ENCODE assay signal across 11 mouse cellular contexts in the genomic region with DNA sequence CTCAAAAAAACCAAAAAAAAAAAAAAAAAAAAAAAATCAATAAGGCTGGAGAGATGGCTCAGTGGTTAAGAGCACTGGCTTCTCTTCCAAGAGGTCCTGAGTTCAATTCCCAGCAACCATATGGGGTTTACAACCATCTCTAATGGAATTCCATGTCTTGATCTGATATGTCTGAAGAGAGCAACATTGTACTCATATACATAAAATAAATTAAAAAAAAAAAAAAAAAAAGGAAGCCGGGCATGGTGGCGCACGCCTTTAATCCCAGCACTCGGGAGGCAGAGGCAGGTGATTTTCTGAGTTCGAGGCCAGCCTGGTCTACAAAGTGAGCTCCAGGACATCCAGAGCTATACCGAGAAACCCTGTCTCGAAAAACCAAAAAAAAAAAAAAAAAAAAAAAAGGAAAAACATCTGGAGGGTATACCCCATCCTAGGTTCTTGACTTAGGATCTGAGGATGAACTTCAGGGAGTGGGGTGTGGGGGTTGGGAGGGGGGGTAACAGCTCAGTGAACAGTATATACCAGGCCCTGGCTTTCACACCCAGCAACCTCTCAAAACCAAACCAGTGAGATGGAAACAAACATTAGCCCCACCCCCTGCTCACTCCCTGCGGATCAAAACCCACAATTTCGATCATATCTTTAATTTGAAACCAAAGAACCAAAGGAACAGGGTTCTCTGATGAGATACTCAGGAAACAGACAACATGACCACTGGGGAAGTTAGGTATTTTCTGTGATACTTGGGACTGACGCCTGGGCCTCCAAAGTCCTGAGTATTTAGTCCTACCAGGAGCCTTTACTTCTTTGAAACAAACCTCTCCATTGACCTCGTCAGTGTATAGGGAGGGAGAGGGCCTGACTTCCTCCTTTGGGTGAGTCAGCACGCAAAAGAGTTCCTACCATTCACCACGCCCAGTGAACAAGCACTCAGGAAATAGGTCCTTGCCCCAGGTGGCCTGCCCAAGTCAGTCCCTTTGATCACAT. TPM values are rescaled to one million over a fixed set of nuclear protein-coding genes. Genes with fewer than 3 reads are reported as not detected.
DNase-seq lines count a peak whose midpoint lies in the region; ATAC-seq and TF ChIP-seq lines count a peak whose summit lies in the region.
"Had no signal": no experiment of that assay in that cellular context is flagged by ENCODE, and none has a peak within 500 bp of the region (broad histone marks: within the 10 kb centered on the region; RNA-seq: fewer than 3 reads in every experiment).

No protein-coding gene starts in this region.

- no peaks in the 10 kb centered on the region for H3K27me3 ChIP-seq in liver, embryonic 14.5 days (ENCODE audit: control insufficient read depth, insufficient read depth, low read length)

- 59% methylated on average over 13 of the region's 13 CpGs for WGBS in lung, adult 2 months
- WGBS in liver, embryonic 14.5 days (ENCODE audit: insufficient replicate concordance), result 47% methylated on average over 13 of the region's 13 CpGs

- TF ChIP-seq POLR2A in lung, adult 2 months (IDR thresholded peaks at IDR 0.05; ENCODE audit: borderline replicate concordance, extremely low read depth, low read depth, low read length), result no peak

- no peak for TF ChIP-seq CTCF in lung, adult 2 months (IDR thresholded peaks at IDR 0.05; ENCODE audit: insufficient read depth, low read length)
- no peak for TF ChIP-seq CTCF in liver, embryonic 14.5 days (IDR thresholded peaks at IDR 0.05; ENCODE audit: low read depth)

- no peaks in the 10 kb centered on the region for H3K9me3 ChIP-seq in liver, embryonic 14.5 days (ENCODE audit: control insufficient read depth, low read length)
- H3K9me3 ChIP-seq: forebrain, embryonic 10.5 days had no signal

- ATAC-seq in activated CD4-positive, CD25-positive, alpha-beta regulatory T cell, adult 4 months, result peak; percentile 88
- ATAC-seq in liver, embryonic 14.5 days (ENCODE audit: insufficient read depth), result peak; percentile 96

- DNase-seq in lung, adult 18-20 months, result peak; percentile 76 to 83
- no peak for DNase-seq in lung, adult 2 months
- peak; percentile 67 to 84 (median 73) for DNase-seq in liver, embryonic 14.5 days (ENCODE audit: low read depth in 3 of 3, low spot score in 3 of 3)
- DNase-seq in spleen, postnatal 36 days (ENCODE audit: low spot score in 2 of 2), result peak; percentile 67 to 75
- no peak for DNase-seq in cerebellum, adult 9-10 months
- no peak for DNase-seq in left cerebral cortex, adult 8-10 months (ENCODE audit: low spot score in 2 of 2)
- no peak for DNase-seq in layer of hippocampus, adult 8-10 months (ENCODE audit: low spot score in 2 of 2)
- DNase-seq: adrenal gland, postnatal 10 days; kidney, postnatal 36 days had no signal

- no peak overlapping the region for H3K4me3 ChIP-seq in lung, adult 2 months (replicated peaks; ENCODE audit: extremely low read depth, low read depth, low read length)
- H3K4me3 ChIP-seq in liver, embryonic 14.5 days (ENCODE audit: insufficient read depth in 1 of 2, low read depth in 2 of 2, low read length in 2 of 2), result peak overlapping the region in 1 of 2 experiments; percentile 19; a peak in 1 of 4 replicates
- H3K4me3 ChIP-seq: forebrain, embryonic 10.5 days had no signal

- H3K27ac ChIP-seq in liver, embryonic 14.5 days, result peak overlapping the region; percentile 97
- H3K27ac ChIP-seq: forebrain, embryonic 10.5 days had no signal

- H3K9ac ChIP-seq in liver, embryonic 14.5 days (replicated peaks), result peak overlapping the region; percentile 28

- peak; percentile 37; the same call in 1 of the 2 replicates for TF ChIP-seq EP300 in liver, embryonic 14.5 days (IDR thresholded peaks at IDR 0.05; ENCODE audit: low read depth)

- H3K36me3 ChIP-seq in liver, embryonic 14.5 days (replicated peaks; ENCODE audit: control insufficient read depth, insufficient read depth, low read depth), result no peaks in the 10 kb centered on the region
- H3K36me3 ChIP-seq: forebrain, embryonic 10.5 days had no signal

- peak overlapping the region; percentile 61 for H3K4me2 ChIP-seq in liver, embryonic 14.5 days (ENCODE audit: low read depth)

- no peaks in the 10 kb centered on the region; the same call in 1 of the 2 replicates for H3K4me1 ChIP-seq in lung, adult 2 months (ENCODE audit: control insufficient read depth, insufficient read depth, low read length)
- H3K4me1 ChIP-seq in liver, embryonic 14.5 days (replicated peaks; ENCODE audit: control insufficient read depth in 2 of 2, insufficient read depth in 2 of 2, low read length in 1 of 2), result peaks cover 10 to 24% of the 10 kb centered on the region in 2 experiments
- H3K4me1 ChIP-seq: forebrain, embryonic 10.5 days had no signal

RNA-seq across cellular contexts. Expression of a gene that starts 6.5 kb away (rescaled TPM):
- 18.5 and 35.6 TPM in 2 replicates for polyA plus RNA-seq in lung, adult 2 months (2012; rRNA removed)
- 100 to 1,000 TPM; 146 to 151 TPM for polyA plus RNA-seq in activated CD4-positive, CD25-positive, alpha-beta regulatory T cell, adult 4 months (2017; shearing (Covaris generic))
- 17.1 and 25.2 TPM in 2 replicates for polyA plus RNA-seq in liver, embryonic 14.5 days (2012; rRNA removed)
- polyA plus RNA-seq in liver, embryonic 14.5 days (2014; fragmentation: Nextera tagmentation; extraction: Ambion mirVana), result 15.0 and 16.7 TPM in 2 replicates
- total RNA-seq in left cerebral cortex, adult 8-10 months (2022), result 100 to 1,000 TPM; 142 to 157 (median 154) TPM
- total RNA-seq in layer of hippocampus, adult 8-10 months (2022), result 100 to 1,000 TPM; 137 to 170 (median 155) TPM

RNA-seq across cellular contexts. Expression of a gene that starts 25.7 kb away (rescaled TPM):
- 1.1 and 1.4 TPM in 2 replicates for polyA plus RNA-seq in lung, adult 2 months (2012; rRNA removed)
- polyA plus RNA-seq in activated CD4-positive, CD25-positive, alpha-beta regulatory T cell, adult 4 months (2017; shearing (Covaris generic)), result 1 to 10 TPM; 8.1 to 9.3 TPM
- 1.7 TPM in 2 replicates for polyA plus RNA-seq in liver, embryonic 14.5 days (2012; rRNA removed)
- polyA plus RNA-seq in liver, embryonic 14.5 days (2014; fragmentation: Nextera tagmentation; extraction: Ambion mirVana), result 1.5 and 1.7 TPM in 2 replicates
- total RNA-seq in left cerebral cortex, adult 8-10 months (2022), result 100 to 1,000 TPM; 150 to 177 (median 154) TPM
- 100 to 1,000 TPM; 163 to 211 (median 185) TPM for total RNA-seq in layer of hippocampus, adult 8-10 months (2022)

RNA-seq across cellular contexts. Expression of a gene that starts 40.8 kb away (rescaled TPM):
- 39.0 and 41.3 TPM in 2 replicates for polyA plus RNA-seq in lung, adult 2 months (2012; rRNA removed)
- polyA plus RNA-seq in activated CD4-positive, CD25-positive, alpha-beta regulatory T cell, adult 4 months (2017; shearing (Covaris generic)), result 10 to 100 TPM; 26.7 to 70.7 TPM
- 59.0 and 59.7 TPM in 2 replicates for polyA plus RNA-seq in liver, embryonic 14.5 days (2012; rRNA removed)
- 10.6 and 11.4 TPM in 2 replicates for polyA plus RNA-seq in liver, embryonic 14.5 days (2014; fragmentation: Nextera tagmentation; extraction: Ambion mirVana)
- 1 to 10 TPM; 4.7 to 6.8 (median 5.7) TPM for total RNA-seq in left cerebral cortex, adult 8-10 months (2022)
- total RNA-seq in layer of hippocampus, adult 8-10 months (2022), result 10 to 100 TPM in 2 of 4 experiments, 1 to 10 TPM in 2; 7.6 to 12.9 (median 9.1) TPM

RNA-seq across cellular contexts. Expression of a gene that starts 47.5 kb away (rescaled TPM):
- not detected in 2 replicates for polyA plus RNA-seq in lung, adult 2 months (2012; rRNA removed)
- not detected for polyA plus RNA-seq in activated CD4-positive, CD25-positive, alpha-beta regulatory T cell, adult 4 months (2017; shearing (Covaris generic))
- polyA plus RNA-seq in liver, embryonic 14.5 days (2012; rRNA removed), result 0.08 TPM in 1 of 2 replicates, not detected in the other
- polyA plus RNA-seq in liver, embryonic 14.5 days (2014; fragmentation: Nextera tagmentation; extraction: Ambion mirVana), result not detected in 2 replicates
- total RNA-seq in left cerebral cortex, adult 8-10 months (2022), result not detected
- total RNA-seq in layer of hippocampus, adult 8-10 months (2022), result not detected
- total RNA-seq: adrenal gland, postnatal 10 days had no signal

Comparison
In these comparisons a context has a peak if more than half of its experiments do, and no peak if none do; other contexts are left out.
1. DNase-seq: peak in lung, adult 18-20 months (2 of 2), liver, embryonic 14.5 days (3 of 3) and spleen, postnatal 36 days (2 of 2); none in lung, adult 2 months (single experiment), cerebellum, adult 9-10 months (single experiment), left cerebral cortex, adult 8-10 months (0 of 2) and layer of hippocampus, adult 8-10 months (0 of 2).